Mouse (Mus musculus) midbrain, postnatal 0 days (tissue): Measurements from ENCODE around the gene Rsph14. TPM values are rescaled to one million over a fixed set of nuclear protein-coding genes. Genes with fewer than 3 reads are reported as not detected.
A peak's percentile ranks its signal among the peaks of the same experiment; 100 is the strongest.

Experiments used
- ATAC-seq: fragments of 200-750 bp; cut with Nextera tagmentation; 2 replicates; pipeline ENCODE4 v1.8.0; 2017; ENCODE audit warnings: moderate number of reproducible peaks, mild to moderate bottlenecking, moderate TSS enrichment, moderate library complexity; ENCODE audit not compliant: low FRiP score
- DNase-seq: peaks from one replicate; pipeline ENCODE4 v3.0.0-alpha.2; 2015; ENCODE audit warnings: low spot score
- H3K27ac ChIP-seq: fragments of 300-500 bp; sonication (generic); 2 replicates; pipeline ENCODE4 v1.5.1; 2014; ENCODE audit warnings: low read depth, mild to moderate bottlenecking, low read length, mixed read lengths
- H3K27me3 ChIP-seq: fragments of 300-500 bp; sonication (generic); 2 replicates; pipeline ENCODE4 v1.6.1; 2014; ENCODE audit warnings: low read length, control low read depth, mixed read lengths; ENCODE audit not compliant: insufficient read depth
- H3K36me3 ChIP-seq: fragments of 300-500 bp; sonication (generic); 2 replicates; pipeline ENCODE4 v1.6.1; 2014; ENCODE audit warnings: low read length, control low read depth, mixed read lengths; ENCODE audit not compliant: insufficient read depth
- H3K4me1 ChIP-seq: fragments of 300-500 bp; sonication (generic); 2 replicates; pipeline ENCODE4 v1.6.1; 2014; ENCODE audit warnings: mild to moderate bottlenecking, control low read depth, antibody characterized with exemption, low read length, mixed read lengths; ENCODE audit not compliant: insufficient read depth
- H3K4me2 ChIP-seq: fragments of 300-500 bp; sonication (generic); 2 replicates; pipeline ENCODE4 v1.6.1; 2014; ENCODE audit warnings: low read depth, mild to moderate bottlenecking, low read length, mixed read lengths; ENCODE audit not compliant: poor library complexity, severe bottlenecking
- H3K4me3 ChIP-seq: fragments of 300-500 bp; sonication (generic); 2 replicates; pipeline ENCODE4 v1.5.1; 2014; ENCODE audit warnings: low read depth, mild to moderate bottlenecking, low read length, moderate library complexity
- H3K9ac ChIP-seq: fragments of 300-500 bp; sonication (generic); replicated peaks from 2 replicates; pipeline ENCODE4 v1.6.1; 2014; ENCODE audit warnings: mild to moderate bottlenecking, low read length, moderate library complexity, mixed read lengths; ENCODE audit not compliant: poor library complexity, severe bottlenecking
- H3K9me3 ChIP-seq: fragments of 300-500 bp; sonication (generic); 2 replicates; pipeline ENCODE4 v1.6.1; 2016; ENCODE audit warnings: low read length, control low read depth
- CTCF ChIP-seq: IDR thresholded peaks from 2 replicates; pipeline ENCODE4 v1.5.1; 2016; ENCODE audit warnings: antibody characterized with exemption, mild to moderate bottlenecking
- WGBS: fragments of 180-500 bp; shearing (Covaris S2); extraction: QIAGEN DNeasy Blood & Tissue Kit; methylation state at CpG from one replicate; pipeline ENCODE4 v1.1.7; 2014; 5-methylcytosine and 5-hydroxymethylcytosine counted together
- polyA plus RNA-seq: library from polyadenylated mRNA; unstranded; fragments of >200 nt; fragmentation: Nextera tagmentation; extraction: Ambion mirVana; gene quantifications from 2 replicates; pipeline ENCODE4 v1.2.1, GENCODE M21; 2015
- total RNA-seq: library from RNA; depleted of rRNA; stranded (reverse); fragments of >200 nt; gene quantifications from 2 replicates; pipeline ENCODE4 v1.2.3, GENCODE M21; 2014; rRNA removed

The Rsph14 gene
- total RNA-seq = 0.27 and 1.5 TPM in 2 replicates
- polyA plus RNA-seq = 0.43 and 1.2 TPM in 2 replicates

DNA sequence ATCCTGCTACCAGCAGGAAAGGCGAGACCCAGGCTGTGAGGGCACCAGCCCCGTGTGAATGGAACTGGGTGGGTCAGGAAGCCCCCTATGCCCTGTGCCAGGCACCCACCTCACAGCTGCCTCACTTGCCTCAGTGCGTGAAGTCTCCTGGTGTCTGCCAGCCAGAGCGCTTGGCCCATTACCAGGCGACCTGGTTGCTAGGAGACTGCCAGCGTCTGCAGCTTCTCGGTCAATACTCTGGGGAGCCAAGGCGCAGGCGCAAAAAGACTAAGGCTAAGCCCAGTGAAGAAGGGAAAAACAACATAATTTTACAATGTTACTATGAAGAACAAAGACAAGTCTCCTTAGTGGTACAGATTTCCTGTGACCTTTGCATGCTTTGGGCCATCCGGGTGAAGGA is at the start of gene Rsph14:
Gene Rsph14 (minus strand): TSS at position 192 of the 400 bp plus-strand sequence.
- peak within 1 kb of the TSS; percentile 71 for H3K27ac ChIP-seq

GRCm38 (mm10) chr10:75078174-75079128 is 46.1 kb upstream of the Rsph14 start:
- DNase-seq (no peak), ATAC-seq (no peak)
- Histone ChIP-seq H3K9ac (no peak overlapping the region), H3K4me2 (no peak overlapping the region), H3K4me3 (no peak overlapping the region), H3K9me3 (no peaks in the 10 kb centered on the region), H3K27ac (no peak overlapping the region), H3K4me1 (0 out of 2 replicates have a peak, but pooled peaks cover 5% of the 10 kb centered on the region), H3K27me3 (no peaks in the 10 kb centered on the region), H3K36me3 (no peaks in the 10 kb centered on the region)
- TF ChIP-seq CTCF = no peak
- 87% methylated on average over 14 of the region's 14 CpGs for WGBS

More for the DNA sequence above, at the start of gene Rsph14:
- DNase-seq = peak; percentile 96
- no peak for TF ChIP-seq CTCF
- Histone ChIP-seq H3K36me3 (no peaks in the 10 kb centered on the region), H3K9ac (no peak within 1 kb of the TSS), H3K4me3 (no peak within 1 kb of the TSS), H3K27me3 (no peaks in the 10 kb centered on the region), H3K4me1 (peaks cover 12% of the 10 kb centered on the region), H3K4me2 (peak within 1 kb of the TSS; percentile 42), H3K9me3 (no peaks in the 10 kb centered on the region)
- 12% methylated on average over 10 of the region's 10 CpGs for WGBS
- ATAC-seq = peak; percentile 50; the same call in 1 of the 2 replicates

GRCm38 (mm10) chr10:75075665-75076064 is 43.3 kb upstream of the Rsph14 start:
- Histone ChIP-seq H3K4me2 (no peak overlapping the region), H3K9ac (no peak overlapping the region), H3K27me3 (no peaks in the 10 kb centered on the region), H3K4me3 (no peak overlapping the region), H3K4me1 (0 out of 2 replicates have a peak, but pooled peaks cover 5% of the 10 kb centered on the region), H3K36me3 (no peaks in the 10 kb centered on the region), H3K9me3 (no peaks in the 10 kb centered on the region), H3K27ac (no peak overlapping the region)
- 82% methylated on average over 5 of the region's 5 CpGs for WGBS
- ATAC-seq = no peak
- no peak for TF ChIP-seq CTCF
- DNase-seq = no peak

GRCm38 (mm10) chr10:75070281-75070976 is 38.0 kb upstream of the Rsph14 start:
- Histone ChIP-seq H3K27ac (no peak overlapping the region), H3K4me2 (no peak overlapping the region), H3K4me1 (peaks cover 8% of the 10 kb centered on the region; the same call in 1 of the 2 replicates), H3K4me3 (no peak overlapping the region), H3K9me3 (no peaks in the 10 kb centered on the region), H3K27me3 (no peaks in the 10 kb centered on the region), H3K36me3 (no peaks in the 10 kb centered on the region), H3K9ac (no peak overlapping the region)
- ATAC-seq (no peak), DNase-seq (no peak)
- TF ChIP-seq CTCF = no peak
- 71% methylated on average over 11 of the region's 11 CpGs for WGBS

- H3K27ac ChIP-seq = no peak overlapping the region
- H3K4me2 ChIP-seq = no peak overlapping the region
- H3K4me3 ChIP-seq = no peak overlapping the region
- H3K9me3 ChIP-seq = no peaks in the 10 kb centered on the region
- H3K9ac ChIP-seq = no peak overlapping the region
- ATAC-seq = no peak
- H3K27me3 ChIP-seq = no peaks in the 10 kb centered on the region
- no peak for DNase-seq
- 64% methylated on average over 12 of the region's 12 CpGs for WGBS
- peaks cover 18% of the 10 kb centered on the region for H3K4me1 ChIP-seq
- no peaks in the 10 kb centered on the region for H3K36me3 ChIP-seq
- no peak for TF ChIP-seq CTCF
Measured at GRCm38 (mm10) chr10:75068624-75069328, 36.4 kb upstream of the Rsph14 start.
